Mouse (Mus musculus) forelimb bud, embryonic 11.5 days (tissue): Measurements from ENCODE around the gene Mettl13.
A peak's percentile ranks its signal among the peaks of the same experiment; 100 is the strongest.

Experiments
- DNase-seq: peaks from one replicate; pipeline ENCODE4 v3.0.0-alpha.2; 2012; ENCODE audit warnings: low read depth, low spot score

Mettl13 gene

GRCm38 (mm10) chr1:162548016-162548916 is at the start of gene Mettl13:
Gene Mettl13, minus strand, starts transcription at chr1:162548551.
- DNase-seq: peak; percentile 94

GRCm38 (mm10) chr1:162597379-162598102 is 49.2 kb upstream of the Mettl13 start:
- DNase-seq: no peak

GRCm38 (mm10) chr1:162590415-162590997 is 42.2 kb upstream of the Mettl13 start:
- DNase-seq: no peak

- peak; percentile 52 for DNase-seq
Observed at GRCm38 (mm10) chr1:162589443-162589842, 41.1 kb upstream of the Mettl13 start.

- DNase-seq: peak; percentile 18
Observed at GRCm38 (mm10) chr1:162588606-162589005, 40.3 kb upstream of the Mettl13 start.

GRCm38 (mm10) chr1:162586282-162586681 is 37.9 kb upstream of the Mettl13 start:
- DNase-seq: no peak

GRCm38 (mm10) chr1:162582884-162583283 is 34.5 kb upstream of the Mettl13 start:
- DNase-seq: no peak

GRCm38 (mm10) chr1:162575098-162575497 is 26.7 kb upstream of the Mettl13 start:
- DNase-seq: no peak

GRCm38 (mm10) chr1:162570931-162571601 is 22.7 kb upstream of the Mettl13 start:
- DNase-seq: peak; percentile 18

- DNase-seq: peak; percentile 97
Observed at GRCm38 (mm10) chr1:162570260-162570748, 22.0 kb upstream of the Mettl13 start, which contains the start of gene Vamp4. Gene Vamp4, plus strand, starts transcription at chr1:162570515.

- peak; percentile 36 for DNase-seq
Observed at GRCm38 (mm10) chr1:162567351-162567750, 19.0 kb upstream of the Mettl13 start.

GRCm38 (mm10) chr1:162564992-162565391 is 16.6 kb upstream of the Mettl13 start:
- DNase-seq: no peak

GRCm38 (mm10) chr1:162563236-162563635 is 14.9 kb upstream of the Mettl13 start:
- no peak for DNase-seq

GRCm38 (mm10) chr1:162554193-162554592 is 5.8 kb upstream of the Mettl13 start:
- no peak for DNase-seq

- no peak for DNase-seq
Observed at GRCm38 (mm10) chr1:162552956-162553355, 4.6 kb upstream of the Mettl13 start.

GRCm38 (mm10) chr1:162549615-162550283 is 1.4 kb upstream of the Mettl13 start:
- peak; percentile 30 for DNase-seq

GRCm38 (mm10) chr1:162548917-162549613 is 714 bp upstream of the Mettl13 start:
- DNase-seq: no peak

- no peak for DNase-seq
Observed at GRCm38 (mm10) chr1:162547607-162548006, 744 bp downstream of the Mettl13 start.

GRCm38 (mm10) chr1:162543231-162543630 is 5.1 kb downstream of the Mettl13 start:
- no peak for DNase-seq
